Mouse (Mus musculus) hindbrain, postnatal 0 days (tissue): ENCODE measurements around the gene Atp8a1. TPM values are rescaled to one million over a fixed set of nuclear protein-coding genes. Genes with fewer than 3 reads are reported as not detected.

Experiments
- ATAC-seq: fragments of 200-750 bp; cut with Nextera tagmentation; 2 replicates; pipeline ENCODE4 v1.8.0; 2017; ENCODE audit warnings: mild to moderate bottlenecking, moderate TSS enrichment, moderate library complexity
- DNase-seq: peaks from one replicate; pipeline ENCODE4 v3.0.0-alpha.2; 2015; ENCODE audit warnings: low spot score
- H3K27ac ChIP-seq: fragments of 300-500 bp; sonication (generic); 2 replicates; pipeline ENCODE4 v1.5.1; 2014; ENCODE audit warnings: mild to moderate bottlenecking
- H3K27me3 ChIP-seq: fragments of 300-500 bp; sonication (generic); 2 replicates; pipeline ENCODE4 v1.6.1; 2014; ENCODE audit warnings: low read length, mixed read lengths; ENCODE audit not compliant: insufficient read depth
- H3K36me3 ChIP-seq: fragments of 300-500 bp; sonication (generic); 2 replicates; pipeline ENCODE4 v1.6.1; 2014; ENCODE audit warnings: low read length, mixed read lengths; ENCODE audit not compliant: insufficient read depth
- H3K4me1 ChIP-seq: fragments of 300-500 bp; sonication (generic); 2 replicates; pipeline ENCODE4 v1.6.1; 2014; ENCODE audit warnings: antibody characterized with exemption, low read length, mixed read lengths; ENCODE audit not compliant: insufficient read depth
- H3K4me2 ChIP-seq: fragments of 300-500 bp; sonication (generic); 2 replicates; pipeline ENCODE4 v1.6.1; 2014; ENCODE audit warnings: low read depth, mild to moderate bottlenecking, low read length, moderate library complexity, mixed read lengths
- H3K4me3 ChIP-seq: fragments of 300-500 bp; sonication (generic); 2 replicates; pipeline ENCODE4 v1.5.1; 2014; ENCODE audit warnings: low read length
- H3K9ac ChIP-seq: fragments of 300-500 bp; sonication (generic); replicated peaks from 2 replicates; pipeline ENCODE4 v1.6.1; 2014; ENCODE audit warnings: mild to moderate bottlenecking, low read length, moderate library complexity, mixed read lengths
- H3K9me3 ChIP-seq: fragments of 300-500 bp; sonication (generic); 2 replicates; pipeline ENCODE4 v1.6.1; 2016; ENCODE audit warnings: low read length, mixed read lengths
- CTCF ChIP-seq: IDR thresholded peaks from 2 replicates; pipeline ENCODE4 v1.5.1; 2016; ENCODE audit warnings: antibody characterized with exemption, control low read depth, low read depth
- WGBS: fragments of 180-500 bp; shearing (Covaris S2); extraction: QIAGEN DNeasy Blood & Tissue Kit; methylation state at CpG from one replicate; pipeline ENCODE4 v1.1.7; 2014; 5-methylcytosine and 5-hydroxymethylcytosine counted together
- polyA plus RNA-seq: library from polyadenylated mRNA; unstranded; fragments of >200 nt; fragmentation: Nextera tagmentation; extraction: Ambion mirVana; gene quantifications from 2 replicates; pipeline ENCODE4 v1.2.1, GENCODE M21; 2015
- total RNA-seq: library from RNA; depleted of rRNA; stranded (reverse); fragments of >200 nt; gene quantifications from 2 replicates; pipeline ENCODE4 v1.2.3, GENCODE M21; 2014

Gene Atp8a1
- total and polyA plus RNA-seq, 2 experiments from 2014 or later: 41.1 to 78.2 TPM

GRCm38 (mm10) chr5:67695055-67695710 is 152.1 kb downstream of the Atp8a1 start:
- H3K9me3 ChIP-seq: no peaks in the 10 kb centered on the region
- no peaks in the 10 kb centered on the region for H3K27me3 ChIP-seq
- no peak overlapping the region for H3K4me2 ChIP-seq
- no peak overlapping the region for H3K27ac ChIP-seq
- WGBS: 88% methylated on average over 14 of the region's 14 CpGs
- no peak overlapping the region for H3K4me3 ChIP-seq
- H3K9ac ChIP-seq: no peak overlapping the region
- H3K36me3 ChIP-seq: no peaks in the 10 kb centered on the region; the same call in 1 of the 2 replicates
- TF ChIP-seq CTCF: no peak
- no peak for ATAC-seq
- no peak for DNase-seq
- no peaks in the 10 kb centered on the region for H3K4me1 ChIP-seq

DNA sequence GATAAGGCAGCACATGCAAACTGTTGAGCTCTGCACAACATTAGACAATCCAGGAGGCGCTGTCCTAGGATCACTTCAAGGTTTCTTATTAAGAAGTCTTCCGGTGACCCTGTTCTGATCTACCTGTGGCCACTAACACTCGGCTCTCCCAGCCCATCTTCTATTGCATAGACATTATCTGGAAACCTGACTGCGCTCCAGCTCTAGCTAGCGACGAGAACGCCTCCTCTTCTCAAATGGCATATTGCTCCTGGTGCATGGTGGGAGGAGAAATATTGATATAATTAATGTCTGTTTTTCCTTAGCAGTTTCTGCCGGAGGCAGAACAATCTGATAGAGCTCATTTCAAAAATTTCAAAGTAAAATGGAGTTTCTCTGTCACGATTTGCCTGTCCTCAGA is 156.9 kb downstream of the Atp8a1 start:
- ATAC-seq (no peak), DNase-seq (no peak)
- Histone ChIP-seq H3K4me1 (no peaks in the 10 kb centered on the region), H3K27ac (no peak overlapping the region), H3K9ac (no peak overlapping the region), H3K36me3 (no peaks in the 10 kb centered on the region), H3K9me3 (no peaks in the 10 kb centered on the region), H3K27me3 (no peaks in the 10 kb centered on the region), H3K4me3 (no peak overlapping the region), H3K4me2 (no peak overlapping the region)
- no peak for TF ChIP-seq CTCF
- WGBS: 92% methylated on average over 9 of the region's 9 CpGs

GRCm38 (mm10) chr5:67688001-67688400 is 159.2 kb downstream of the Atp8a1 start:
- Histone ChIP-seq H3K9me3 (no peaks in the 10 kb centered on the region), H3K27ac (no peak overlapping the region), H3K4me2 (no peak overlapping the region), H3K27me3 (no peaks in the 10 kb centered on the region), H3K9ac (no peak overlapping the region), H3K4me3 (no peak overlapping the region), H3K4me1 (no peaks in the 10 kb centered on the region), H3K36me3 (no peaks in the 10 kb centered on the region)
- 87% methylated on average over 8 of the region's 8 CpGs for WGBS
- DNase-seq (no peak), ATAC-seq (no peak)
- no peak for TF ChIP-seq CTCF

DNA sequence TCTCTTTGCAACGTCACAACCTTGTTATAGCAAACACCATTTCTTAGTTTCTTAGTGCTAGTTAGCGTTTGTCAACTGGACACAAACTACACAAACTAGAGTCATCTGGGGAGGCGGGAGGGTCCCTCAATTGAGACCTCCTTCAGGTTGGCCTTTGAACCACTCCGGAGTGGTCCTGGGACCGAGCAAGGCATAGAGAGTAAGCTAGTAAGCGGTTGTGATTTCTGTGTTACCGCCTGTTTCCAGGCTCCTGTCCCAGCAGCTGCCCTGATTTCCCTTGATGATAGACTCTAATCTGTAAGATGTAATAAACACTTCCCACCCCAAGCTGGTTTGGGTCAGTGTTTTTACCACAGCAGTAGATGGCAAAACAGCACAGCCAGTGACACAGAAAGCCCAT is 161.3 kb downstream of the Atp8a1 start:
- 79% methylated on average over 7 of the region's 7 CpGs for WGBS
- DNase-seq (no peak), ATAC-seq (no peak)
- no peak for TF ChIP-seq CTCF
- Histone ChIP-seq H3K4me1 (no peaks in the 10 kb centered on the region), H3K4me3 (no peak overlapping the region), H3K27me3 (no peaks in the 10 kb centered on the region), H3K9me3 (no peaks in the 10 kb centered on the region), H3K36me3 (no peaks in the 10 kb centered on the region; the same call in 1 of the 2 replicates), H3K9ac (no peak overlapping the region), H3K4me2 (no peak overlapping the region), H3K27ac (no peak overlapping the region)

DNA sequence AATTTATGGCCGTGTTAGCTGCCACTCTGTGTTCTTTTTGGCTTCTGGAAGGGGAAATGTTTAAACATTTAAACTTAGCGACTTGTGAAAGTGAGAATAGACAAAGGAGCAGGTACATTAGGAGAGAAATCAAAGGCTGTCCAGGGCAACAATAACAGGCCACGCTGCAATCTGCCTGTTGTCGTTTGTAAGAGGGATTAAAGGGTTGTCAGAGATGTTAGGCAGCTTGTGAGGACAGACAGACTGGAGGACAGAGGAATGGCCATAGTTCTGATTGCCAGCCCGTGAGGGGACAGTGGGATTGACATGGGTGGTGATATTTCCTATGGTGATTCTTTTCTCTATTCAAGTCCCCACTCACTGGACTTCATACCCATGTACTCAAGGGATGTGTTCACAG is 161.8 kb downstream of the Atp8a1 start:
- H3K4me1 ChIP-seq: no peaks in the 10 kb centered on the region
- H3K9me3 ChIP-seq: no peaks in the 10 kb centered on the region
- H3K27me3 ChIP-seq: no peaks in the 10 kb centered on the region
- no peak overlapping the region for H3K27ac ChIP-seq
- H3K4me2 ChIP-seq: no peak overlapping the region
- H3K4me3 ChIP-seq: no peak overlapping the region
- no peak for DNase-seq
- 75% methylated on average over 5 of the region's 5 CpGs for WGBS
- H3K36me3 ChIP-seq: no peaks in the 10 kb centered on the region; the same call in 1 of the 2 replicates
- TF ChIP-seq CTCF: no peak
- H3K9ac ChIP-seq: no peak overlapping the region
- ATAC-seq: no peak

GRCm38 (mm10) chr5:67678819-67679218 is 168.4 kb downstream of the Atp8a1 start:
- WGBS: 87% methylated on average over 3 of the region's 3 CpGs
- DNase-seq (no peak), ATAC-seq (no peak)
- H3K27ac ChIP-seq: no peak overlapping the region
- H3K9me3 ChIP-seq: no peaks in the 10 kb centered on the region
- no peaks in the 10 kb centered on the region for H3K27me3 ChIP-seq
- no peak for TF ChIP-seq CTCF
- no peaks in the 10 kb centered on the region for H3K4me1 ChIP-seq
- H3K36me3 ChIP-seq: peaks cover 10% of the 10 kb centered on the region; the same call in 1 of the 2 replicates
- no peak overlapping the region for H3K4me3 ChIP-seq
- no peak overlapping the region for H3K9ac ChIP-seq
- no peak overlapping the region for H3K4me2 ChIP-seq

GRCm38 (mm10) chr5:67673008-67673407 is 174.2 kb downstream of the Atp8a1 start:
- DNase-seq (no peak), ATAC-seq (no peak)
- Histone ChIP-seq H3K27me3 (no peaks in the 10 kb centered on the region), H3K9ac (no peak overlapping the region), H3K27ac (no peak overlapping the region), H3K4me3 (no peak overlapping the region), H3K4me2 (no peak overlapping the region), H3K36me3 (peaks cover 8% of the 10 kb centered on the region; the same call in 1 of the 2 replicates), H3K4me1 (no peaks in the 10 kb centered on the region), H3K9me3 (no peaks in the 10 kb centered on the region)
- no peak for TF ChIP-seq CTCF
- 75% methylated on average over 4 of the region's 4 CpGs for WGBS
